Mouse (Mus musculus): ENCODE results near the gene Arl15.

DNA sequence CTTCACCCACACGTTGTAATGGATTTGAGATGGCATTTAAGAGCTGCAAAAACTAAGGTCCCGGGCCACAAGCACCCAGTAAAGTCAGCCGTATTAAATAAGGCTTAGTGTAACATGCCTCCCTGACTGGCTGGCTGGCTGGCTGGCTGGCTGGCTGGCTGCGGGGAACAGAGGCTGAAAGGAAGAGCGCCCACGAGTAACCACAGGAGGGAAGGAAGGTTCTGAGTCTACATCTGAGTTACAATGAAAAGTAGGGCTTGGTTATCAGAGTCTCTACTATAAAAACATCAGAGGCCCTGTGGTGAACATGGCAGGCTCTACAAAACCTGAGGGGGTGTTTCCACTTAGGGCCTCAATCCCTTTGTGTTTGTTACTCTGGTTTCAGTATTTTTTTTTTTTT lies 395.1 kb downstream of the Arl15 start:
- TF ChIP-seq POLR2A (IDR thresholded peaks at IDR 0.05; ENCODE audit: insufficient read depth, low read depth, low read length) = no peak
- TF ChIP-seq CTCF (IDR thresholded peaks at IDR 0.05) = no peak

Measured in heart, adult 2 months (tissue).